Mouse (Mus musculus) neural tube, embryonic 10.5 days (tissue): ENCODE measurements around the gene Masp1.

ENCODE experiments used
- DNase-seq: peaks from one replicate; pipeline ENCODE4 v3.0.0-alpha.2; 2017; ENCODE audit warnings: low spot score; ENCODE audit errors: extremely low spot score

The Masp1 gene

GRCm38 (mm10) chr16:23403008-23403755 lies 117.4 kb downstream of the Masp1 start:
- DNase-seq: peak; percentile 83

DNA sequence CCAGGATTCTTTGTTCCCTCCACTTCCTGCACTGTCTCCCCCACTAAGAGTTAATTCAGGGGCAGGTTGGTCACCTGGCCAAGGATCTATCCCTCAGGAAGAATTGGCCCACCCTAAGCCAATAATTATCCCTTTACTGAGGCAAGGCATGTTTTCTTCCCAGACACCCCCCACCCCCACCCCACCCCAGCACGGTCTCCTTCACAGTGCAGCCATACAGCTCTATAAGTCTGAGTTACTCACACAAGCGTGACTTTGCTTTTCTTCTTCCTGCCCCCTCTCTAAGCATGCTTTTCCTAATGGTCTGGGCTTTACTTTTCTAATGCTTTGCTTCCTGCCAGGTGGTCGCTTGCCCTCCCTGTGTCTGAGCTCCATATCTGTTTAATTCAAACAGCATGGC lies 118.7 kb downstream of the Masp1 start:
- DNase-seq: no peak

DNA sequence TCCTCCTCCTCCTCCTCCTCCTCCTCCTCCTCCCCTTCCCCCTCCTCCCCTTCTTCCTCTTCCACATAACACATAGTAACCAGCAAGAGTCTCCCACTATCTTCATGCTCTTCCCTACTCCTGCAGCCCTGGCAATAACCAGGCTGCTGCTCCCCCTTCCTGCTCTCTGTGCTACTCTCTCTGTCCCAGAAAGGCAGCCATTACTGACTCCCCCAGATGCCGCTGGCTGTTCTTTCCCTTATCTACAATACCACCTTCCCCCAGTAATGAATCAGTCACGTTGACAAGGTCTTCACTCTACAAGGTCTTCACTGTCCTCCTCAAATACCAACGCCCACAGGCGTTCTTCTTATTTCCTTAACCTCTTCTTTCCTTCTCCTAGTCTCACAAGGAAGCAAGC lies 119.2 kb downstream of the Masp1 start:
- no peak for DNase-seq
